Mouse (Mus musculus) midbrain, embryonic 16.5 days (tissue): ENCODE data around the gene Palm2. TPM values are rescaled to one million over a fixed set of nuclear protein-coding genes. Genes with fewer than 3 reads are reported as not detected.
A peak's percentile ranks its signal among the peaks of the same experiment; 100 is the strongest.

ENCODE experiments used
- ATAC-seq: fragments of 200-750 bp; cut with Nextera tagmentation; 2 replicates; pipeline ENCODE4 v1.8.0; 2017; ENCODE audit warnings: moderate TSS enrichment
- H3K27ac ChIP-seq: fragments of 300-500 bp; sonication (generic); 2 replicates; pipeline ENCODE4 v1.5.1; 2014; ENCODE audit warnings: mild to moderate bottlenecking, low read length, mixed read lengths
- H3K27me3 ChIP-seq: fragments of 300-500 bp; sonication (generic); 2 replicates; pipeline ENCODE4 v1.6.1; 2014; ENCODE audit warnings: low read depth, low read length, mixed read lengths; ENCODE audit not compliant: control insufficient read depth, insufficient read depth
- H3K36me3 ChIP-seq: fragments of 300-500 bp; sonication (generic); 2 replicates; pipeline ENCODE4 v1.6.1; 2014; ENCODE audit warnings: mild to moderate bottlenecking, low read length, moderate library complexity, mixed read lengths; ENCODE audit not compliant: control insufficient read depth, insufficient read depth
- H3K4me1 ChIP-seq: fragments of 300-500 bp; sonication (generic); 2 replicates; pipeline ENCODE4 v1.6.1; 2014; ENCODE audit warnings: mild to moderate bottlenecking, low read length, mixed read lengths; ENCODE audit not compliant: control insufficient read depth, insufficient read depth
- H3K4me2 ChIP-seq: fragments of 300-500 bp; sonication (generic); 2 replicates; pipeline ENCODE4 v1.6.1; 2014; ENCODE audit warnings: mild to moderate bottlenecking, low read length, mixed read lengths
- H3K4me3 ChIP-seq: fragments of 300-500 bp; sonication (generic); 2 replicates; pipeline ENCODE4 v1.5.1; 2014; ENCODE audit warnings: low read depth, mild to moderate bottlenecking, low read length, moderate library complexity, mixed read lengths
- H3K9ac ChIP-seq: fragments of 300-500 bp; sonication (generic); 2 replicates; pipeline ENCODE4 v1.6.1; 2014; ENCODE audit warnings: low read depth, low read length, mixed read lengths
- H3K9me3 ChIP-seq: fragments of 300-500 bp; sonication (generic); replicated peaks from 2 replicates; pipeline ENCODE4 v1.6.1; 2014; ENCODE audit warnings: mild to moderate bottlenecking, low read length, mixed read lengths; ENCODE audit not compliant: control insufficient read depth, poor library complexity, severe bottlenecking
- WGBS: fragments of 180-500 bp; shearing (Covaris S2); extraction: QIAGEN DNeasy Blood & Tissue Kit; methylation state at CpG from one replicate; pipeline ENCODE4 v1.1.7; 2014; 5-methylcytosine and 5-hydroxymethylcytosine counted together
- polyA plus RNA-seq: library from polyadenylated mRNA; unstranded; fragments of >200 nt; fragmentation: Nextera tagmentation; extraction: Ambion mirVana; gene quantifications from 2 replicates; pipeline ENCODE4 v1.2.1, GENCODE M21; 2015

The Palm2 gene
- polyA plus RNA-seq, 1 experiment from 2014 or later = 20.6 TPM

- no peak for ATAC-seq
- no peak overlapping the region for H3K4me3 ChIP-seq
- H3K9me3 ChIP-seq = no peaks in the 10 kb centered on the region
- H3K27ac ChIP-seq = no peak overlapping the region
- no peaks in the 10 kb centered on the region for H3K27me3 ChIP-seq
- 85% methylated on average over 5 of the region's 5 CpGs for WGBS
- H3K4me1 ChIP-seq = no peaks in the 10 kb centered on the region
- H3K4me2 ChIP-seq = no peak overlapping the region
- H3K9ac ChIP-seq = no peak overlapping the region
- H3K36me3 ChIP-seq = no peaks in the 10 kb centered on the region
These were observed 267.5 kb downstream of the Palm2 start for GRCm38 (mm10) chr4:57701576-57701975.

- Histone ChIP-seq H3K4me2 (no peak overlapping the region), H3K27me3 (no peaks in the 10 kb centered on the region), H3K9ac (no peak overlapping the region), H3K27ac (no peak overlapping the region), H3K9me3 (no peaks in the 10 kb centered on the region), H3K36me3 (no peaks in the 10 kb centered on the region), H3K4me3 (no peak overlapping the region), H3K4me1 (no peaks in the 10 kb centered on the region)
- 75% methylated on average over 11 of the region's 11 CpGs for WGBS
- ATAC-seq = no peak
These were observed 269.8 kb downstream of the Palm2 start for GRCm38 (mm10) chr4:57703574-57704470.

- Histone ChIP-seq H3K9ac (no peak overlapping the region), H3K4me1 (no peaks in the 10 kb centered on the region), H3K36me3 (peaks cover under 1% of the 10 kb centered on the region; the same call in 1 of the 2 replicates), H3K4me2 (no peak overlapping the region), H3K27me3 (no peaks in the 10 kb centered on the region), H3K27ac (no peak overlapping the region), H3K9me3 (no peaks in the 10 kb centered on the region), H3K4me3 (no peak overlapping the region)
- 92% methylated on average over 7 of the region's 7 CpGs for WGBS
- no peak for ATAC-seq
These were observed 270.5 kb downstream of the Palm2 start for GRCm38 (mm10) chr4:57704575-57704974.

GRCm38 (mm10) chr4:57715849-57716248 is 281.8 kb downstream of the Palm2 start:
- H3K4me1 ChIP-seq = peaks cover 13% of the 10 kb centered on the region; the same call in 1 of the 2 replicates
- H3K27ac ChIP-seq = no peak overlapping the region
- no peaks in the 10 kb centered on the region for H3K27me3 ChIP-seq
- H3K9me3 ChIP-seq = no peaks in the 10 kb centered on the region
- ATAC-seq = no peak
- no peak overlapping the region for H3K4me2 ChIP-seq
- no peak overlapping the region for H3K9ac ChIP-seq
- no peaks in the 10 kb centered on the region for H3K36me3 ChIP-seq
- no peak overlapping the region for H3K4me3 ChIP-seq

GRCm38 (mm10) chr4:57716735-57717134 is 282.7 kb downstream of the Palm2 start:
- Histone ChIP-seq H3K9me3 (no peaks in the 10 kb centered on the region), H3K4me2 (no peak overlapping the region), H3K36me3 (no peaks in the 10 kb centered on the region), H3K4me1 (peaks cover 13% of the 10 kb centered on the region; the same call in 1 of the 2 replicates), H3K9ac (no peak overlapping the region), H3K4me3 (no peak overlapping the region), H3K27me3 (no peaks in the 10 kb centered on the region), H3K27ac (no peak overlapping the region)
- peak; percentile 66; the same call in 1 of the 2 replicates for ATAC-seq
- WGBS = 36% methylated on average over 4 of the region's 4 CpGs

GRCm38 (mm10) chr4:57717354-57717753 is 283.3 kb downstream of the Palm2 start, which contains the start of gene Akap2:
Gene Akap2, plus strand, starts transcription at chr4:57717657.
- 69% methylated on average over 9 of the region's 9 CpGs for WGBS
- Histone ChIP-seq H3K27ac (no peak within 1 kb of the TSS), H3K4me2 (no peak within 1 kb of the TSS), H3K9me3 (no peaks in the 10 kb centered on the region), H3K9ac (no peak within 1 kb of the TSS), H3K4me3 (no peak within 1 kb of the TSS), H3K27me3 (no peaks in the 10 kb centered on the region), H3K4me1 (peaks cover 13% of the 10 kb centered on the region; the same call in 1 of the 2 replicates), H3K36me3 (no peaks in the 10 kb centered on the region)
- 0 out of 2 replicates have a peak, but pooled peaks have one; percentile 52 for ATAC-seq

- 89% methylated on average over 1 of the region's 1 CpGs for WGBS
- H3K4me1 ChIP-seq = peaks cover 13% of the 10 kb centered on the region; the same call in 1 of the 2 replicates
- H3K4me3 ChIP-seq = no peak overlapping the region
- H3K9ac ChIP-seq = no peak overlapping the region
- no peak for ATAC-seq
- no peaks in the 10 kb centered on the region for H3K27me3 ChIP-seq
- no peaks in the 10 kb centered on the region for H3K36me3 ChIP-seq
- no peak overlapping the region for H3K4me2 ChIP-seq
- no peaks in the 10 kb centered on the region for H3K9me3 ChIP-seq
- H3K27ac ChIP-seq = no peak overlapping the region
These were observed 285.3 kb downstream of the Palm2 start for GRCm38 (mm10) chr4:57719370-57719769.

GRCm38 (mm10) chr4:57720869-57721361 is 286.9 kb downstream of the Palm2 start:
- Histone ChIP-seq H3K9me3 (no peaks in the 10 kb centered on the region), H3K27ac (no peak overlapping the region), H3K36me3 (no peaks in the 10 kb centered on the region), H3K9ac (no peak overlapping the region), H3K4me1 (peaks cover 13% of the 10 kb centered on the region; the same call in 1 of the 2 replicates), H3K4me2 (no peak overlapping the region), H3K27me3 (no peaks in the 10 kb centered on the region), H3K4me3 (no peak overlapping the region)
- WGBS = 19% methylated on average over 7 of the region's 7 CpGs
- no peak for ATAC-seq

GRCm38 (mm10) chr4:57722296-57722695 is 288.2 kb downstream of the Palm2 start:
- no peak overlapping the region for H3K4me3 ChIP-seq
- H3K4me2 ChIP-seq = no peak overlapping the region
- WGBS = 85% methylated on average over 4 of the region's 4 CpGs
- H3K4me1 ChIP-seq = peaks cover 4% of the 10 kb centered on the region; the same call in 1 of the 2 replicates
- no peak for ATAC-seq
- no peaks in the 10 kb centered on the region for H3K9me3 ChIP-seq
- no peaks in the 10 kb centered on the region for H3K27me3 ChIP-seq
- H3K9ac ChIP-seq = no peak overlapping the region
- no peak overlapping the region for H3K27ac ChIP-seq
- H3K36me3 ChIP-seq = no peaks in the 10 kb centered on the region
